Mouse (Mus musculus) stomach, postnatal 0 days (tissue): Measurements from ENCODE around the gene Lrrc15. TPM values are rescaled to one million over a fixed set of nuclear protein-coding genes. Genes with fewer than 3 reads are reported as not detected.

Source experiments
- ATAC-seq: fragments of 200-750 bp; cut with Nextera tagmentation; 2 replicates; pipeline ENCODE4 v1.8.0; 2017; ENCODE audit not compliant: low FRiP score, low TSS enrichment
- DNase-seq: peaks from one replicate; pipeline ENCODE4 v3.0.0-alpha.2; 2016; ENCODE audit warnings: low spot score
- H3K27ac ChIP-seq: fragments of 300-500 bp; sonication (generic); replicated peaks from 2 replicates; pipeline ENCODE4 v1.5.1; 2014; ENCODE audit warnings: mild to moderate bottlenecking, control low read depth
- H3K27me3 ChIP-seq: fragments of 300-500 bp; sonication (generic); 2 replicates; pipeline ENCODE4 v1.6.1; 2014; ENCODE audit warnings: low read length; ENCODE audit not compliant: control insufficient read depth, insufficient read depth
- H3K36me3 ChIP-seq: fragments of 300-500 bp; sonication (generic); 2 replicates; pipeline ENCODE4 v1.6.1; 2014; ENCODE audit warnings: low read length, mixed read lengths; ENCODE audit not compliant: control insufficient read depth, insufficient read depth
- H3K4me1 ChIP-seq: fragments of 300-500 bp; sonication (generic); replicated peaks from 2 replicates; pipeline ENCODE4 v1.6.1; 2014; ENCODE audit warnings: antibody characterized with exemption; ENCODE audit not compliant: control insufficient read depth, insufficient read depth
- H3K4me2 ChIP-seq: fragments of 300-500 bp; sonication (generic); replicated peaks from 2 replicates; pipeline ENCODE4 v1.6.1; 2014; ENCODE audit warnings: low read depth, mild to moderate bottlenecking, control low read depth, moderate library complexity
- H3K4me3 ChIP-seq: fragments of 300-500 bp; sonication (generic); 2 replicates; pipeline ENCODE4 v1.5.1; 2014; ENCODE audit warnings: low read depth, low read length, control low read depth
- H3K9ac ChIP-seq: fragments of 300-500 bp; sonication (generic); 2 replicates; pipeline ENCODE4 v1.6.1; 2014; ENCODE audit warnings: mild to moderate bottlenecking, low read length, control low read depth, mixed read lengths
- H3K9me3 ChIP-seq: fragments of 300-500 bp; sonication (generic); 2 replicates; pipeline ENCODE4 v1.6.1; 2016; ENCODE audit warnings: low read length; ENCODE audit not compliant: control insufficient read depth
- CTCF ChIP-seq: IDR thresholded peaks from 2 replicates; pipeline ENCODE4 v1.5.1; 2016; ENCODE audit warnings: antibody characterized with exemption, low read depth, mild to moderate bottlenecking, moderate library complexity
- EP300 ChIP-seq: optimal IDR thresholded peaks from 2 replicates; pipeline ENCODE3; 2016; ENCODE audit warnings: antibody characterized with exemption
- WGBS: fragments of 180-500 bp; shearing (Covaris S2); extraction: QIAGEN DNeasy Blood & Tissue Kit; methylation state at CpG from one replicate; pipeline ENCODE4 v1.1.7; 2014; 5-methylcytosine and 5-hydroxymethylcytosine counted together
- polyA plus RNA-seq: library from polyadenylated mRNA; unstranded; fragments of >200 nt; fragmentation: Nextera tagmentation; extraction: Ambion mirVana; gene quantifications from 2 replicates; pipeline ENCODE4 v1.2.1, GENCODE M21; 2015

Lrrc15 gene
- polyA plus RNA-seq, 1 experiment from 2014 or later: 0.87 TPM

DNA sequence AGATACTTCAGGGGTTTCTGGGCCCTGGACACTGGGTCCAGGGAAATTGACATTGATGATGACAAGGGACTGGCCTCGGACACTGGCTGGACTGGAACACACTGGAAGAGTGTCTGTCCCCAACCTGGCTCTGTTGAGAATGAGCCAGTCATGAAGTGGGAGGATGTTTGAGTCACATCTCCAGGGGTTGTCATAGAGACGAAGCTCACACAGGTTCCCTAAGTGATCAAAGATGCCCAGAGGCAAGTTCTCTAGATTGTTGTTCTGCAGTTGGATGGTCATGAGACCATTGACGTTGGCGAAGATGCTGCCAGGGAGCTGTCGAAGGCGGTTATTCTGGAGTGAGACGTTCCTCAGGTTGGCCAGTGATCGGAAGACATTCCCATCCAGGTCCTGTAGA is 10.0 kb downstream of the Lrrc15 start:
- H3K9ac ChIP-seq: no peak overlapping the region
- DNase-seq (no peak), ATAC-seq (no peak)
- H3K9me3 ChIP-seq: no peaks in the 10 kb centered on the region
- no peak overlapping the region for H3K4me3 ChIP-seq
- no peaks in the 10 kb centered on the region for H3K36me3 ChIP-seq
- no peaks in the 10 kb centered on the region for H3K4me1 ChIP-seq
- 93% methylated on average over 8 of the region's 8 CpGs for WGBS
- TF ChIP-seq CTCF (no peak), EP300 (no peak)
- no peaks in the 10 kb centered on the region for H3K27me3 ChIP-seq
- H3K4me2 ChIP-seq: no peak overlapping the region
- H3K27ac ChIP-seq: no peak overlapping the region

DNA sequence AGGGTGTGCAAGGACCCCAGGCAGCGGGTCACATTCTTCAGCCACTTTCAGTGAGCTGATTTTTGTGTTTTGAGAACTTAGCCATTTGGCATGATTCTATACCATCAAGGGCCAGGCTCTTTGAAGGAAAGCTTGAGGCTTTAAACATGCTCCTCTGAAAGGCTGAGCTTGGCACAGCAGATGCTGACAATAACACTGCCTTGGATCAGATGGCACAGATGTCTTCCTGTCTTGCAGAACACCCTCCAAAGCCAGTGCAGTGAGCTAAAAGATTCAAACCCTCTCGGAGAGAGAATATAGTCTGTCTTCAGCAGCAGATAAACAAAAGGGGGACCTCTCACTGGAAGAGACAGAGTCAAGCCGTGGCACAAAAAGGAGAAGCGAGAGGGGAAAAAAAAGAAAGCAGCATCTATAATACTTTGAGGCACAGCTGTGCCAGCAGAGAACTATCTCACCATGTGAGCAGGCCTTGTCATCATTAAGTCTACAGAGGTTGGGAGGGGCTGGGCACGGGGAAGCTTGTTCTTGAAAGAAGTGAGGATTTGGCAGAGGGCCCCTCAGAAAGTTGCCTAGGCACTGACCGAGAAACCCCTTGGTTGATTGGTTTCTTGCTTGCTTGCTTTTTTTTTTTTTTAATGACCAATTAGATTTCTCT is 11.0 kb downstream of the Lrrc15 start:
- H3K27ac ChIP-seq: peak overlapping the region; percentile 63; the same call in 1 of the 2 replicates
- TF ChIP-seq EP300 (no peak), CTCF (no peak)

DNA sequence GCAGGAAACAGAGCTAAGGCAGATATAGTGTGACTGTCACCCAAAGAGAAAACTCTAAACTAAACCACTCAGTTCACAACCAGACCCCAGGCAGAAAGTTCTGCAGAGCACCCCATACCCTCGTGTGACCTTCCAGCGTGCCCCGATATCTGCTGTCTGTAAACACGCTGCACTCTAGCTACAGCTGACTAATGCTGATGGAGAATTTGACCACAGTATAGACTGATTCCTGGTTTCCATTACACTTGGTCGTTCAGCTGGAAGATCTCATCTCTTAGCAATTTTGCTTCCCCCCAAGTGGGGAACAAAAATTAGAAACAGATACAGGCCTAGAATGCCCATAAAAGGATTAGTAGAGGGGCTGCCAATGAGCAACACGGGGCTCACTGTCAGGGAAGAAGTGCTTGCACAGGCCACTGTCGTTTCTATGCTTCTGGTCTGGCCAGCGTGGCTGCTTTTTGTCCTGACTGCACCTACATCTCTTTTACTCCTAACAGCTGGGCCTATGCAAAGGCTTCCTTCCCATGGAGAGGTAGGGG is 11.8 kb downstream of the Lrrc15 start:
- no peak; the same call in 1 of the 2 replicates for ATAC-seq

More for the DNA sequence above, 11.0 kb downstream of the Lrrc15 start:
- WGBS: 40% methylated on average over 6 of the region's 6 CpGs
- Histone ChIP-seq H3K9ac (no peak overlapping the region), H3K4me2 (no peak overlapping the region), H3K4me3 (no peak overlapping the region), H3K27me3 (no peaks in the 10 kb centered on the region), H3K9me3 (no peaks in the 10 kb centered on the region), H3K4me1 (no peaks in the 10 kb centered on the region), H3K36me3 (no peaks in the 10 kb centered on the region)
- no peak for DNase-seq
- ATAC-seq: no peak

DNA sequence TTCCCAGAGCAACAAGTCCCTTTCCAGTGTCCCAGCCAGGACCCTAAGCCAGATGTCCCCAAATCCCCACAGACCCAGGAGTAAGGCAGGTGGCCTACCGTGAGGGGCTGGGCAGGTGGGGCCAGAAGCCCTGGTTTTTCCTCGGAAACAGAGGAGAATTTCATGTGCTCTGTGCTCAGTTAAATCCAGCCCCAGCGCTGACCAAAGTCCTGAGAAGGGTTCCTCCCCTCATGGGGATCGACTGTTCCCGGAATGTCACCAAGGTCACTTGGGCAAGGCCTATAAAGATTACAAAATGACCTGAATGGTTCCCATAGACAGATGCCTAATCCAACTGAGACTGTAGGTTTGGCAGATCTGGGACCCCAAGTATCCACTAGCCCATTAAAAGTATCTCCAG is 15.7 kb downstream of the Lrrc15 start, which contains the start of gene Cpn2:
Gene Cpn2, minus strand, starts transcription at position 141 of the 400 bp plus-strand sequence.
- no peaks in the 10 kb centered on the region for H3K9me3 ChIP-seq
- H3K4me3 ChIP-seq: no peak within 1 kb of the TSS
- no peaks in the 10 kb centered on the region for H3K4me1 ChIP-seq
- no peak within 1 kb of the TSS for H3K27ac ChIP-seq
- H3K36me3 ChIP-seq: no peaks in the 10 kb centered on the region
- no peak within 1 kb of the TSS for H3K9ac ChIP-seq
- TF ChIP-seq CTCF (no peak), EP300 (no peak)
- no peak for ATAC-seq
- WGBS: 63% methylated on average over 5 of the region's 5 CpGs
- no peaks in the 10 kb centered on the region for H3K27me3 ChIP-seq
- no peak for DNase-seq
- no peak within 1 kb of the TSS for H3K4me2 ChIP-seq

More for the DNA sequence above, 11.8 kb downstream of the Lrrc15 start:
- Histone ChIP-seq H3K9me3 (no peaks in the 10 kb centered on the region), H3K4me3 (no peak overlapping the region), H3K27me3 (no peaks in the 10 kb centered on the region), H3K9ac (no peak overlapping the region), H3K4me1 (no peaks in the 10 kb centered on the region), H3K4me2 (no peak overlapping the region), H3K27ac (peak overlapping the region; percentile 63; the same call in 1 of the 2 replicates), H3K36me3 (no peaks in the 10 kb centered on the region)
- DNase-seq: no peak
- TF ChIP-seq EP300: no peak
- TF ChIP-seq CTCF: no peak
- WGBS: 43% methylated on average over 8 of the region's 8 CpGs

DNA sequence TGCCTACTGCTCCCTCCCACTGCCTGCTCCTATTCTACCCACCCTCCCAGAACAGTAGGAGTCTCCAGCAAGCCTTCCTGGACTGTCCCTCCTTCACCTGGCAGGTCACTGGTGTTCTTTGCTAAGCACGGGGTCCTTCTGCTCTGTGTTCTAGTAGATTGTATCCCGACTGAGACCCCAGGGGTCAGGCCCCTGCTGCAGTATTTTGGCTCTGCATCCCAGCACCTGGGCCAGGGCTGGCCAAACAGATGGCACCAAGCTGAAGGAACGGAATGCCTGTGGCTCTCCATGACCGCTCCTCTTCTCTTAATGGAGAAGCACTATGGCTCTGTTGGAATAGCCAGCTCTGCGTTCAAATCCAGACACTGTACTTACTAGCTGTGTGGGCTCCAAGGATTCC is 16.5 kb downstream of the Lrrc15 start:
- ATAC-seq: no peak
- DNase-seq: no peak
- H3K9me3 ChIP-seq: no peaks in the 10 kb centered on the region
- H3K4me1 ChIP-seq: no peaks in the 10 kb centered on the region
- H3K27me3 ChIP-seq: no peaks in the 10 kb centered on the region
- H3K27ac ChIP-seq: no peak overlapping the region
- no peak overlapping the region for H3K4me3 ChIP-seq
- TF ChIP-seq CTCF (no peak), EP300 (no peak)
- H3K9ac ChIP-seq: no peak overlapping the region
- 83% methylated on average over 5 of the region's 5 CpGs for WGBS
- no peak overlapping the region for H3K4me2 ChIP-seq
- no peaks in the 10 kb centered on the region for H3K36me3 ChIP-seq

DNA sequence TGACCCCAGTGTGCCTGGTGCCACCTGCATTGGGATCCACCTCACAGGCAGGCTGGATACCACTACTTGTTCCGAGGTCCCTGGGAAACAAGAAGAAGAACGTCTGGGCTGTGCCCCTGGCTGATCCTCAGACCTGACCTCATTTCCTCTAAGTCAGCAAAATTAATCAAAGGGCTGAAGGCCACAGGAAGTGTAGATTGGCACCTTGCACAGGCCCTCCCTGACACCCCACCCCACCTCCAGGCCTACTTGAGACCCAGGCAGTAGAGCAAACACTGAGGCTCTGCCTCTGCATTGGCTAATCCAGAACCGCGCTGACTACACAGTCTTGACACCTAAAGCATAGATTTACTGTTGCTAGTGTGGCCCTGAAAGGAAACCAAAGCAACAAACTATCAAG is 17.4 kb downstream of the Lrrc15 start:
- Histone ChIP-seq H3K27ac (no peak overlapping the region), H3K4me2 (no peak overlapping the region), H3K36me3 (no peaks in the 10 kb centered on the region), H3K4me1 (no peaks in the 10 kb centered on the region), H3K27me3 (no peaks in the 10 kb centered on the region), H3K9me3 (no peaks in the 10 kb centered on the region), H3K9ac (no peak overlapping the region), H3K4me3 (no peak overlapping the region)
- TF ChIP-seq CTCF (no peak), EP300 (no peak)
- no peak for DNase-seq
- no peak for ATAC-seq
- WGBS: 50% methylated on average over 4 of the region's 4 CpGs
